Mouse (Mus musculus): ENCODE results near the gene Fbxo47. TPM values are rescaled to one million over a fixed set of nuclear protein-coding genes. Genes with fewer than 3 reads are reported as not detected.

The Fbxo47 gene
- polyA plus RNA-seq, 1 experiment from 2014 or later, result 0.60 TPM

DNA sequence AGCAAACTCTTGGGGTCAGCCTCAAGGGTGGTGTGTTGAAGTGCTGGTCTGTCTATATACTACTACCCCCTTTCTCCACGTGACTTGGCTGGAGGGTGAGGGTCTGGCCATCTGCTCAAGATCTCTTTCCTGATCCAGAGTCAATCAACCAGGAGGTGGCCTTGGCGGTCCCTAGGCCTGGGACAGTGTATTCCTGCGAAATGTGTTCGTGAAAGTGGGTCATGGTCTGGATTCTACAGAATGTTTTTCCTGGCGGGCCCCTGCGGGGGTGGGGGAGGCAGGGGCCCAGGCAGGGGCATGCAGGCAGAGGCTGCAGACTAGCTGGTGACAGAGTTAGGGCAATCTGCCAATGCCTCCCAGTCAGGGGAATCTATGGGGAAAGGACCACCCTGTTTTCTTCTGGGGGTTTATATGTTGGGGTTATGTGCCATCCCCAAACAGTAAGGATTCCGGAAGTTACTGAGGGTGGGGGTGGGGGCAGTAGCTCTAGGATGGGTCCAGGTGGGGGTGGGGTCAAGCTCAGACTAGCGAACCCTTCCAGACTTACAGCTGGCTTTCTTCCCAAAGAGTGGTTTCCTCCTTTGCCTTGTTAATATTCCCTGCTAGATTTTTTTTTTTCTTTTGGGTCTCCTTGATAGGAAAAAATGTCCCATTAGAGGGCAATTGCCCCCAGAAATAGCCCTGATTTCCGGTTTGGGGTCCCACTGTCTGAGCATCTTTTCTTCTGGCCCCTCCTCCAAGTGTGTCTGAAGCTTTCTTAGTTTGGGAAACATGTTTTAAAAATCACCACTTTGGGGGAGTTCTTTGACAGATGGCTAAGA, 78.9 kb downstream of the Fbxo47 start:
- ATAC-seq (replicated peaks; ENCODE audit: insufficient number of reproducible peaks, low FRiP score, low TSS enrichment, low read depth) (no peak), DNase-seq (ENCODE audit: low spot score) (peak; percentile 26)
- Histone ChIP-seq H3K27me3 (ENCODE audit: control insufficient read depth, insufficient read depth, low read length) (no peaks in the 10 kb centered on the region), H3K9me3 (replicated peaks; ENCODE audit: control insufficient read depth, low read length) (no peaks in the 10 kb centered on the region), H3K4me2 (ENCODE audit: low read depth, low read length) (peak overlapping the region; percentile 6; the same call in 1 of the 2 replicates), H3K27ac (replicated peaks; ENCODE audit: low read depth, low read length) (peak overlapping the region; percentile 15), H3K36me3 (replicated peaks; ENCODE audit: control insufficient read depth, insufficient read depth, low read depth, low read length) (peaks cover 3% of the 10 kb centered on the region; the same call in 1 of the 2 replicates), H3K4me1 (ENCODE audit: control insufficient read depth, insufficient read depth, low read length) (peaks cover 42% of the 10 kb centered on the region), H3K4me3 (ENCODE audit: low read depth, low read length) (no peak overlapping the region), H3K9ac (replicated peaks; ENCODE audit: low read length) (peak overlapping the region; percentile 10; the same call in 1 of the 2 replicates)
- whole genome bisulfite sequencing, result 22% methylated on average over 9 of the region's 9 CpGs

DNA sequence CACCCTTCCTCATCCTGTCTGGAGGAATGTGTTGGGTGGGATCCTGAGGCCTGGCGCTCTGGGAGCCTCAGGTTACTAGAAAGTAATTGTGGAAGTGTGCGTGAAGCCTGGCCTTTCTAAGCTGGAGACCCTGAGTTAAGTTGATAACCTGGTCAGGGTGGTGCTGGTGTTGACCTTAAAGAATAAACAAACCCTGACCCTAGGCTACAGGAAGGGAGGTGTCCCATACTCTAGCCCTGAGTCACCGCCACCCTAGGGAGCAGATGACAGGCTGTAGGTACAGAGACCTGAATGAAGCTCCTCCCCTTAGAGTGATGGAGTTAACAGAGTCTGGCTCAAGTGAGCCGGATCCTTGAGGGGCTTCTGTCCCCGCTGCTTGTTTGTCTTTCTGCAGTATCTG, 80.1 kb downstream of the Fbxo47 start:
- Histone ChIP-seq H3K4me2 (ENCODE audit: low read depth, low read length) (no peak overlapping the region; the same call in 1 of the 2 replicates), H3K9me3 (replicated peaks; ENCODE audit: control insufficient read depth, low read length) (no peaks in the 10 kb centered on the region), H3K27me3 (ENCODE audit: control insufficient read depth, insufficient read depth, low read length) (no peaks in the 10 kb centered on the region), H3K4me1 (ENCODE audit: control insufficient read depth, insufficient read depth, low read length) (peaks cover 40% of the 10 kb centered on the region), H3K27ac (replicated peaks; ENCODE audit: low read depth, low read length) (no peak overlapping the region), H3K36me3 (replicated peaks; ENCODE audit: control insufficient read depth, insufficient read depth, low read depth, low read length) (peaks cover under 1% of the 10 kb centered on the region; the same call in 1 of the 2 replicates), H3K4me3 (ENCODE audit: low read depth, low read length) (no peak overlapping the region), H3K9ac (replicated peaks; ENCODE audit: low read length) (no peak overlapping the region)
- DNase-seq (ENCODE audit: low spot score), result no peak
- no peak for ATAC-seq (replicated peaks; ENCODE audit: insufficient number of reproducible peaks, low FRiP score, low TSS enrichment, low read depth)
- WGBS, result 61% methylated on average over 5 of the region's 5 CpGs

Other genes starting within 250 kb of the Fbxo47 start
- gene Mllt6, start 220.7 kb downstream of the Fbxo47 start, polyA plus RNA-seq (2014; fragmentation: Nextera tagmentation; extraction: Ambion mirVana), result 3.7 and 3.9 TPM in 2 replicates
- gene Cisd3, start 198.3 kb downstream of the Fbxo47 start, polyA plus RNA-seq (2014; fragmentation: Nextera tagmentation; extraction: Ambion mirVana), result 11.8 TPM in 2 replicates
- 18.0 and 21.8 TPM in 2 replicates for gene Pcgf2, start 183.7 kb downstream of the Fbxo47 start, polyA plus RNA-seq (2014; fragmentation: Nextera tagmentation; extraction: Ambion mirVana)
- gene Psmb3, start 180.8 kb downstream of the Fbxo47 start, polyA plus RNA-seq (2014; fragmentation: Nextera tagmentation; extraction: Ambion mirVana), result 476 and 532 TPM in 2 replicates
- 2.6 and 2.8 TPM in 2 replicates for gene Pip4k2b, start 139.4 kb downstream of the Fbxo47 start, polyA plus RNA-seq (2014; fragmentation: Nextera tagmentation; extraction: Ambion mirVana)
- 12.9 and 13.1 TPM in 2 replicates for gene Cwc25, start 117.6 kb downstream of the Fbxo47 start, polyA plus RNA-seq (2014; fragmentation: Nextera tagmentation; extraction: Ambion mirVana)
- gene 1700001P01Rik, start 108.2 kb downstream of the Fbxo47 start, polyA plus RNA-seq (2014; fragmentation: Nextera tagmentation; extraction: Ambion mirVana), result not detected in 2 replicates
- 524 and 537 TPM in 2 replicates for gene Rpl23, start 101.7 kb downstream of the Fbxo47 start, polyA plus RNA-seq (2014; fragmentation: Nextera tagmentation; extraction: Ambion mirVana)
- 62.6 and 67.8 TPM in 2 replicates for gene Lasp1, start 85.2 kb downstream of the Fbxo47 start, polyA plus RNA-seq (2014; fragmentation: Nextera tagmentation; extraction: Ambion mirVana)
- gene B230217C12Rik, start 43.4 kb downstream of the Fbxo47 start, polyA plus RNA-seq (2014; fragmentation: Nextera tagmentation; extraction: Ambion mirVana), result 15.4 and 20.0 TPM in 2 replicates
- gene Plxdc1, start 102.3 kb upstream of the Fbxo47 start, polyA plus RNA-seq (2014; fragmentation: Nextera tagmentation; extraction: Ambion mirVana), result 0.11 and 0.17 TPM in 2 replicates
- gene Arl5c, start 112.0 kb upstream of the Fbxo47 start, polyA plus RNA-seq (2014; fragmentation: Nextera tagmentation; extraction: Ambion mirVana), result 4.6 and 5.7 TPM in 2 replicates
- 6.5 and 6.6 TPM in 2 replicates for gene Cacnb1, start 138.9 kb upstream of the Fbxo47 start, polyA plus RNA-seq (2014; fragmentation: Nextera tagmentation; extraction: Ambion mirVana)
- 1,089 and 1,111 TPM in 2 replicates for gene Rpl19, start 142.6 kb upstream of the Fbxo47 start, polyA plus RNA-seq (2014; fragmentation: Nextera tagmentation; extraction: Ambion mirVana)
- gene Stac2, start 169.3 kb upstream of the Fbxo47 start, polyA plus RNA-seq (2014; fragmentation: Nextera tagmentation; extraction: Ambion mirVana), result 0.18 and 0.69 TPM in 2 replicates

All from embryonic facial prominence, embryonic 11.5 days (tissue).